Mouse (Mus musculus) limb, embryonic 14.5 days (tissue): ENCODE results near the gene Arhgap22. TPM values are rescaled to one million over a fixed set of nuclear protein-coding genes. Genes with fewer than 3 reads are reported as not detected.

Experiments
- ATAC-seq: fragments of 200-750 bp; cut with Nextera tagmentation; 2 replicates; pipeline ENCODE4 v1.8.0; 2017; ENCODE audit warnings: low read depth, moderate number of reproducible peaks, moderate TSS enrichment; ENCODE audit not compliant: low FRiP score
- DNase-seq: peaks from one replicate; pipeline ENCODE4 v3.0.0-alpha.2; 2015; ENCODE audit warnings: low spot score
- H3K27ac ChIP-seq: fragments of 300-500 bp; sonication (generic); replicated peaks from 2 replicates; pipeline ENCODE4 v1.5.1; 2014; ENCODE audit warnings: low read depth, mild to moderate bottlenecking, low read length, moderate library complexity, mixed read lengths
- H3K27me3 ChIP-seq: fragments of 300-500 bp; sonication (generic); 2 replicates; pipeline ENCODE4 v1.6.1; 2014; ENCODE audit warnings: low read length, mixed read lengths; ENCODE audit not compliant: control insufficient read depth, insufficient read depth
- H3K36me3 ChIP-seq: fragments of 300-500 bp; sonication (generic); 2 replicates; pipeline ENCODE4 v1.6.1; 2014; ENCODE audit warnings: mild to moderate bottlenecking, low read length, moderate library complexity, mixed read lengths; ENCODE audit not compliant: control insufficient read depth, insufficient read depth
- H3K4me1 ChIP-seq: fragments of 300-500 bp; sonication (generic); 2 replicates; pipeline ENCODE4 v1.6.1; 2014; ENCODE audit warnings: antibody characterized with exemption, low read length, mixed read lengths; ENCODE audit not compliant: control insufficient read depth, insufficient read depth
- H3K4me2 ChIP-seq: fragments of 300-500 bp; sonication (generic); replicated peaks from 2 replicates; pipeline ENCODE4 v1.6.1; 2014; ENCODE audit warnings: low read depth, mild to moderate bottlenecking, low read length, moderate library complexity; ENCODE audit not compliant: severe bottlenecking
- H3K4me3 ChIP-seq: fragments of 300-500 bp; sonication (generic); replicated peaks from 2 replicates; pipeline ENCODE4 v1.5.1; 2014; ENCODE audit warnings: low read length
- H3K9ac ChIP-seq: fragments of 300-500 bp; sonication (generic); 2 replicates; pipeline ENCODE4 v1.6.1; 2014; ENCODE audit warnings: mild to moderate bottlenecking, low read depth, low read length, moderate library complexity; ENCODE audit not compliant: severe bottlenecking
- H3K9me3 ChIP-seq: fragments of 300-500 bp; sonication (generic); 2 replicates; pipeline ENCODE4 v1.6.1; 2016; ENCODE audit warnings: low read length; ENCODE audit not compliant: control insufficient read depth
- POLR2A ChIP-seq: fragments of 200-500 bp; IDR thresholded peaks from 2 replicates; pipeline ENCODE4 v1.8.0; 2012; ENCODE audit warnings: inconsistent platforms, mild to moderate bottlenecking, moderate library complexity, borderline replicate concordance; ENCODE audit not compliant: insufficient read depth, insufficient read length; ENCODE audit errors: extremely low read depth
- WGBS: fragments of 180-500 bp; shearing (Covaris S2); extraction: QIAGEN DNeasy Blood & Tissue Kit; methylation state at CpG from one replicate; pipeline ENCODE4 v1.1.7; 2014; 5-methylcytosine and 5-hydroxymethylcytosine counted together
- polyA plus RNA-seq, 2 experiments: library from polyadenylated mRNA; depleted of rRNA in 1 of 2; stranded (reverse) in 1 of 2; unstranded in 1 of 2; fragments of >200 nt; fragmentation: Nextera tagmentation in 1 of 2; extraction: Ambion mirVana in 1 of 2; gene quantifications; 2 replicates each; pipeline versions ENCODE4 v1.2.1 to v1.2.3; 2012 to 2014

The Arhgap22 gene
- polyA plus RNA-seq, 2 experiments: 4.8 to 5.3 TPM

- Histone ChIP-seq H3K36me3 (no peaks in the 10 kb centered on the region), H3K9me3 (no peaks in the 10 kb centered on the region), H3K9ac (peak overlapping the region; percentile 62), H3K4me2 (peak overlapping the region; percentile 100), H3K4me1 (peaks cover 12% of the 10 kb centered on the region), H3K27me3 (peaks cover 6% of the 10 kb centered on the region; the same call in 1 of the 2 replicates), H3K4me3 (peak overlapping the region; percentile 70), H3K27ac (no peak overlapping the region)
- WGBS: 2% methylated on average over 53 of the region's 106 CpGs
- no peak for TF ChIP-seq POLR2A
- ATAC-seq: peak; percentile 74
- peak; percentile 63 for DNase-seq
Measured at GRCm38 (mm10) chr14:33319541-33320521, 106.0 kb downstream of the Arhgap22 start.

GRCm38 (mm10) chr14:33320856-33321255 is 107.0 kb downstream of the Arhgap22 start:
- H3K36me3 ChIP-seq: no peaks in the 10 kb centered on the region
- peak overlapping the region; percentile 100 for H3K4me2 ChIP-seq
- no peak for DNase-seq
- H3K9ac ChIP-seq: no peak overlapping the region
- H3K27me3 ChIP-seq: peaks cover 6% of the 10 kb centered on the region; the same call in 1 of the 2 replicates
- no peaks in the 10 kb centered on the region for H3K9me3 ChIP-seq
- peak overlapping the region; percentile 70; the same call in 1 of the 2 replicates for H3K4me3 ChIP-seq
- peaks cover 12% of the 10 kb centered on the region for H3K4me1 ChIP-seq
- 14% methylated on average over 7 of the region's 7 CpGs for WGBS
- no peak overlapping the region for H3K27ac ChIP-seq
- no peak for TF ChIP-seq POLR2A
- ATAC-seq: no peak

GRCm38 (mm10) chr14:33322661-33323088 is 108.8 kb downstream of the Arhgap22 start:
- no peaks in the 10 kb centered on the region for H3K9me3 ChIP-seq
- TF ChIP-seq POLR2A: no peak
- peaks cover 13% of the 10 kb centered on the region for H3K4me1 ChIP-seq
- no peak overlapping the region for H3K4me3 ChIP-seq
- 22% methylated on average over 7 of the region's 7 CpGs for WGBS
- H3K27me3 ChIP-seq: peaks cover 6% of the 10 kb centered on the region; the same call in 1 of the 2 replicates
- H3K4me2 ChIP-seq: no peak overlapping the region
- peak; percentile 83 for DNase-seq
- H3K36me3 ChIP-seq: no peaks in the 10 kb centered on the region
- H3K27ac ChIP-seq: no peak overlapping the region
- ATAC-seq: no peak
- H3K9ac ChIP-seq: no peak overlapping the region

GRCm38 (mm10) chr14:33324556-33324955 is 110.7 kb downstream of the Arhgap22 start:
- peaks cover 21% of the 10 kb centered on the region for H3K4me1 ChIP-seq

GRCm38 (mm10) chr14:33328369-33328768 is 114.5 kb downstream of the Arhgap22 start:
- Histone ChIP-seq H3K36me3 (no peaks in the 10 kb centered on the region), H3K4me2 (no peak overlapping the region), H3K9ac (no peak overlapping the region), H3K27ac (no peak overlapping the region), H3K9me3 (no peaks in the 10 kb centered on the region), H3K27me3 (no peaks in the 10 kb centered on the region), H3K4me1 (peaks cover 19% of the 10 kb centered on the region), H3K4me3 (no peak overlapping the region)
- ATAC-seq (0 out of 2 replicates have a peak, but pooled peaks have one; percentile 34), DNase-seq (no peak)
- no peak for TF ChIP-seq POLR2A
- 50% methylated on average over 5 of the region's 5 CpGs for WGBS

More at GRCm38 (mm10) chr14:33324556-33324955, 110.7 kb downstream of the Arhgap22 start:
- Histone ChIP-seq H3K4me2 (no peak overlapping the region), H3K4me3 (no peak overlapping the region), H3K27ac (no peak overlapping the region), H3K9me3 (no peaks in the 10 kb centered on the region), H3K9ac (no peak overlapping the region), H3K27me3 (peaks cover 6% of the 10 kb centered on the region; the same call in 1 of the 2 replicates), H3K36me3 (no peaks in the 10 kb centered on the region)
- WGBS: 64% methylated on average over 6 of the region's 6 CpGs
- DNase-seq: no peak
- no peak for ATAC-seq
- TF ChIP-seq POLR2A: no peak
